Mouse (Mus musculus) lung, embryonic 15.5 days (tissue): ENCODE data around the gene Zfp653. TPM values are rescaled to one million over a fixed set of nuclear protein-coding genes. Genes with fewer than 3 reads are reported as not detected.
A peak's percentile ranks its signal among the peaks of the same experiment; 100 is the strongest.

ENCODE experiments used
- ATAC-seq: fragments of 200-750 bp; cut with Nextera tagmentation; 2 replicates; pipeline ENCODE4 v1.8.0; 2017; ENCODE audit warnings: moderate number of reproducible peaks, borderline replicate concordance; ENCODE audit not compliant: low FRiP score, low TSS enrichment; ENCODE audit errors: extremely low read depth
- H3K27ac ChIP-seq: fragments of 300-500 bp; sonication (generic); 2 replicates; pipeline ENCODE4 v1.5.1; 2015; ENCODE audit warnings: moderate library complexity, mild to moderate bottlenecking, inconsistent platforms
- H3K27me3 ChIP-seq: fragments of 300-500 bp; sonication (generic); 2 replicates; pipeline ENCODE4 v1.6.1; 2015; ENCODE audit warnings: inconsistent platforms
- H3K36me3 ChIP-seq: fragments of 300-500 bp; sonication (generic); 2 replicates; pipeline ENCODE4 v1.6.1; 2015; ENCODE audit warnings: inconsistent platforms
- H3K4me1 ChIP-seq: fragments of 300-500 bp; sonication (generic); 2 replicates; pipeline ENCODE4 v1.6.1; 2015; ENCODE audit warnings: inconsistent platforms
- H3K4me2 ChIP-seq: fragments of 300-500 bp; sonication (generic); 2 replicates; pipeline ENCODE4 v1.6.1; 2015; ENCODE audit warnings: inconsistent platforms, mild to moderate bottlenecking, moderate library complexity
- H3K4me3 ChIP-seq: fragments of 300-500 bp; sonication (generic); 2 replicates; pipeline ENCODE4 v1.5.1; 2015; ENCODE audit warnings: mild to moderate bottlenecking, inconsistent platforms
- H3K9ac ChIP-seq: fragments of 300-500 bp; sonication (generic); 2 replicates; pipeline ENCODE4 v1.6.1; 2015; ENCODE audit warnings: inconsistent platforms
- H3K9me3 ChIP-seq: fragments of 300-500 bp; sonication (generic); 2 replicates; pipeline ENCODE4 v1.6.1; 2016; ENCODE audit warnings: inconsistent platforms
- WGBS: fragments of 180-500 bp; shearing (Covaris S2); methylation state at CpG from one replicate; pipeline ENCODE4 v1.1.7; 2015; 5-methylcytosine and 5-hydroxymethylcytosine counted together
- polyA plus RNA-seq: library from polyadenylated mRNA; unstranded; fragments of >200 nt; fragmentation: Nextera tagmentation; extraction: Ambion mirVana; gene quantifications from 2 replicates; pipeline ENCODE4 v1.2.1, GENCODE M21; 2015

Gene Zfp653
- polyA plus RNA-seq, 1 experiment from 2014 or later = 15.3 TPM

DNA sequence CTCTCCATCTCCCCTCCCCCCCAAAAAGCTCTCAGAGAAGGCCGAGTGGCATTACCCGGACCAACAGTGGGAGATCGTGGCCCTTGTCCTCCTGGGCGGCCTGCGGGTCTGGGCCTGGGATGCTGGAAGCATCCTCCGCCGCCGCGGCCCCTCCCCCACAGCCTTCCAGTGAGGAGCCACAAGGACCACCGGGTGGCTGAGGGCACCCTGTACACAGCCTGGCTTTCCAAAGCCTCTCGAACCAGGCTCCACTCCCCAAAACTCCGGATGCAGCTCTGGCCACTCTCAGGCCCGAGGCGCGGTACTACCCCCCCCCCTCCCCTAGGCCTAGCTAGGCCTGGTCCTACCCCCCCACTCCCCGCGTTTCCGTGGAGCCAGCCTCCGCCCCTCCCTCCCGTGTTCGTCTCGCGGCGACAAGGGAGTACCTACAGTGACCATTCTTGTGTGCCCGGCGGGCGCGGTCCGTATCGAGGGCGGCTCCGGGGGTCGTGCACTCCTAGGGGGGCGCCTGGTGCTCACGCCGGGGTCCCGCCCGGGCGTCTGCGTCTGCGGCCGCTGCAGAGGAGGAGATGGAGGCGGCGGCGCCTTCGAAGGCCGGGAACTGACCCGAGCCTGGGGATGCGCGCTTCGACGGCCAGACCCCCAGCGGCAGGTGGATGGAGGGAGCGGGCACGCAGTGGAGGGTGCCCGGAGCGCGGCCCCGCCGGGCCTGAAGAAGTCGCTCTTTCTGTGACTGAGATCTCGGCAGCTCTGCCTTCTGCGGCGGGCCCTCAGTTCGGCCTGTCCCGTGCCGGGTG is 19.8 kb downstream of the Zfp653 start:
- Histone ChIP-seq H3K9ac (no peak overlapping the region), H3K4me2 (peak overlapping the region; percentile 67), H3K4me3 (peak overlapping the region; percentile 38), H3K9me3 (no peaks in the 10 kb centered on the region), H3K27me3 (peaks cover 80% of the 10 kb centered on the region), H3K27ac (no peak overlapping the region), H3K4me1 (peaks cover 27% of the 10 kb centered on the region), H3K36me3 (no peaks in the 10 kb centered on the region)
- 2% methylated on average over 61 of the region's 67 CpGs for WGBS
- no peak for ATAC-seq

DNA sequence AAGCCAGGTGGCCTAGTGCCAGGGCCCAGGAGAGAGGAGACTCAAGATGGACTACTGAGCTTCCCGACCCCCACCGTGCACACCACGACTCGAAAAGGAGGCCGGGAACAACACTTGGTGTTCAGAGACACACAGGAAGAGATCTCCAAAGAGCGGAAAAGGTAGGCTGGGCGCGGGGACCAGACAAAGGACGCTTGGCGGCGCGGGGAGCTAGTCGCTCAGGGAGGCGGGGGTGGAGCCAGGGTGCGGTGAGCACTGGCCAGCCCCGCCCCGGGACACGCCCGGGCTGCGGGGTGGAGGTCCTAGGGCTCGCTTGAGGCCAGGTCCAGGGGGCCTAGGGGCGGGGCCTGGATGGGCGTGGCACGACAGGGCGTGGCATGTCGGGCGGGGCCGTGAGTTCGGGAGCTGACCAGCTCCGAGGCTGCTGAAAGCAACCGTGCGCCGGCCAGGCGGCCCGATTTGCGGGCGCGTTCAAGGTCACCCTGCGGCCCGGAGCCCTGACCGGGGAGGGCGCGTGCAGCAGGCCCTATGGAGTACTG is 20.8 kb downstream of the Zfp653 start:
- Histone ChIP-seq H3K9ac (no peak overlapping the region), H3K36me3 (no peaks in the 10 kb centered on the region), H3K27me3 (peaks cover 75% of the 10 kb centered on the region), H3K9me3 (no peaks in the 10 kb centered on the region), H3K27ac (no peak overlapping the region), H3K4me2 (peak overlapping the region; percentile 67), H3K4me3 (peak overlapping the region; percentile 38), H3K4me1 (peaks cover 27% of the 10 kb centered on the region)
- no peak for ATAC-seq
- WGBS = under 1% methylated on average over 34 of the region's 43 CpGs

DNA sequence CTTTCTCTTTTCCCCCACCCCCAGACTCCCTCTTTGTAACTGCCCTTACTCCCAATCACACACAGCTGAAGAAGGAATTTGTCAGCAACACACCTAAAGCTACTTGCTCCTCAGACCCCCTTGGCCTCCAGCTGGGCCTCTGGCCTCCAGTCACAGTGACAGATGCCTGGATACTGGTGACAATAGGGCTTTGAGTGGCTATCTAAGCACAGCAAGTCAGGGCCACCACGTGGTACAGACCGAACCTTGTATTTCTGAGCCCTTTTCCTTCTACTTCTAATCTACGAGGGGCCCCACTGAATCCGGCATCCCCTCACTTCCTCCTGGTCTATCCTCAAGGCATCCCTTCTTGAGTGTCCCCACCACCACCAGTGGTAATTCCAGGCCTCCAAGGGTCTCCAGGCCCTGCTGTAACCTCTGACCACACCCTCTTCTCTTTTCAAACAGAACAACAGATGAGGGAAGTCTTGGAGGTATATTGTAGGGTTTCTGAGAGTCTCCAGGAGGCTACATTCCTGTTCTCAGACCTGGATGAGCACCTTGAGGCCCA is 21.4 kb downstream of the Zfp653 start:
- no peak overlapping the region; the same call in 1 of the 2 replicates for H3K4me3 ChIP-seq
- ATAC-seq = no peak
- H3K4me2 ChIP-seq = no peak overlapping the region; the same call in 1 of the 2 replicates
- peaks cover 69% of the 10 kb centered on the region for H3K27me3 ChIP-seq
- H3K4me1 ChIP-seq = peaks cover 25% of the 10 kb centered on the region
- H3K27ac ChIP-seq = no peak overlapping the region
- H3K9ac ChIP-seq = no peak overlapping the region
- 48% methylated on average over 4 of the region's 4 CpGs for WGBS
- H3K9me3 ChIP-seq = no peaks in the 10 kb centered on the region
- no peaks in the 10 kb centered on the region for H3K36me3 ChIP-seq

DNA sequence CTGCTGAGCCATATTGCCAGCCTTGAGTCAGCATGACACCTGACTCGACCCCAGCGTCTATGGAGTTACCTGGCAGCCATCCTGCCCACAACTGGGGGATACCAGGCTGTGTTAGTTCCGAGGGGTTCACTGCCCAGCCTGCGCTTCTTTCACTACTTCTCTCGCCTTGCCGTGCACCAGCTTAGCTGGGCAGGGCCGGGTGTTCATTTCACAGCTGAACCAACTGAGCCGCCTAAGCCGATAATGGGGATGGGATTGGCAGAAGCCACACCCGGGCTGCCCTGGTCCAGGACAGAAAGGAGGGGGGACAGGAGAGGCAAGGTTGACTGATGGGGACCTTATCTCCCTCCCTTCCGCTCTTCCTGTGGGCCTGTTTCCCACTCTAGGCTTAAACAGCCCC is 21.9 kb downstream of the Zfp653 start:
- H3K4me3 ChIP-seq = no peak overlapping the region
- peaks cover 21% of the 10 kb centered on the region for H3K4me1 ChIP-seq
- H3K9me3 ChIP-seq = no peaks in the 10 kb centered on the region
- H3K27ac ChIP-seq = no peak overlapping the region
- no peak overlapping the region for H3K4me2 ChIP-seq
- H3K27me3 ChIP-seq = peaks cover 64% of the 10 kb centered on the region
- no peak overlapping the region for H3K9ac ChIP-seq
- 56% methylated on average over 11 of the region's 11 CpGs for WGBS
- ATAC-seq = no peak
- H3K36me3 ChIP-seq = no peaks in the 10 kb centered on the region

DNA sequence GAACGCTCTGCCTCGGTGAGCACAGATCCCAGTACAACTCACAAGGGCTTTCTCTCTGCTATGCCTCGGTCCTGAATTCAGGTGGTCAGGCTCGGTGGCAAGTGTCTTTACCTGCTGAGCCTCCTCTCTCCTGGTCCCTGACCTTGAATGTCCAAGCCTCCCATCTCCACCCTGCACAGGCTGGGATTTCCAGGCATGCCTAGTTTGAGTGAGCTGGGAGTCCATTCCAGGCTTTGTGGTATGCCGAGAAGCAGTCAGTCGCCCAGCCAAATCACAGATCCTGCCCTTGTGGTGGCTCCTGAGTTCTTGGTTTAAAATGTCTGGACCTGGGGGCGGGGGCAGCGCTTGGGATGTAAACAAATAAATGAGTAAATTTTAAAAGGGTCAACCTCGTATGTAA is 23.8 kb downstream of the Zfp653 start:
- no peaks in the 10 kb centered on the region for H3K36me3 ChIP-seq
- no peak overlapping the region for H3K4me3 ChIP-seq
- no peak overlapping the region for H3K4me2 ChIP-seq
- WGBS = 41% methylated on average over 9 of the region's 9 CpGs
- H3K9me3 ChIP-seq = no peaks in the 10 kb centered on the region
- peaks cover 19% of the 10 kb centered on the region for H3K4me1 ChIP-seq
- no peak for ATAC-seq
- peaks cover 45% of the 10 kb centered on the region for H3K27me3 ChIP-seq
- no peak overlapping the region for H3K9ac ChIP-seq
- H3K27ac ChIP-seq = no peak overlapping the region

DNA sequence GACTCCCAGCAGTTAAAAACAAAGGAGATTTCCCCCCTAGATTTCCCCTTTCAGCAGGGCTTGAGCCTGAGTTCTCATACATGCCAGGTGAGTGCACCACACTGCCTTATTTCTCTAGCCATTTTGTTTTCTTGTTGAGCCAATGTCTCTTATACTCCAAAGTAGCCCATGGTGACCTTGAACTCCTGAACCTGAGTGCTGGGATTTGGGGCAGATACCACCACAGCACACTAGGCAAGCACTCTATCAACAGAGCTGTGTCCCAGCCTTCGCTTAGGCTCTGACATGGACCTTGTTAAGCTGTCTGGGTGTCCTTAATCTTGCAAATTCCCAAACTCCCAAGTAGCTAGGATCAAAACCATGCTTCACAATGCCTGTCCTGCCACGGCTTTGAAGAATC is 29.3 kb downstream of the Zfp653 start:
- no peak overlapping the region for H3K4me2 ChIP-seq
- WGBS = 51% methylated on average over 2 of the region's 2 CpGs
- H3K9ac ChIP-seq = no peak overlapping the region
- no peak overlapping the region for H3K4me3 ChIP-seq
- H3K27me3 ChIP-seq = no peaks in the 10 kb centered on the region
- no peak for ATAC-seq
- H3K36me3 ChIP-seq = no peaks in the 10 kb centered on the region
- H3K27ac ChIP-seq = no peak overlapping the region
- H3K4me1 ChIP-seq = no peaks in the 10 kb centered on the region
- no peaks in the 10 kb centered on the region for H3K9me3 ChIP-seq

DNA sequence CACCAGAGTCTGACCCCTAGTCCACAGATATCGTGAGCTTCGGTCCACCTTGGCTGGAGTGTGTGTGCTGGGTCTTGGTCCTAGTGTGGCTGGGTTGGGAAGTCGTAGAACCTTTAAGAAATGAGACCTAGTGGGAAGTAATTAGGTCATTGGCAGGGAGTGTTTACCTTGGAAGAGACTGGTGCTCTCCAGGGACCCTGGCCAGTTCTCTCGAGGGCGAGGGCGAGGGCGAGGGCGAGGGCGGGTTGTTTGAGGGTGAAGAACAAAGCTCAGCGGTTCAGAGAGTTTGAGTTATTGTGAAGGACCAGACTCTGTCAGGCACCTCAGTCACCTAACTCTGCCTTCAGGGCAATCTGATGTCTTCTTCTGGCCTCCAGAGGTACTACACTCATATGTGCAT is 33.4 kb downstream of the Zfp653 start:
- no peak for ATAC-seq

DNA sequence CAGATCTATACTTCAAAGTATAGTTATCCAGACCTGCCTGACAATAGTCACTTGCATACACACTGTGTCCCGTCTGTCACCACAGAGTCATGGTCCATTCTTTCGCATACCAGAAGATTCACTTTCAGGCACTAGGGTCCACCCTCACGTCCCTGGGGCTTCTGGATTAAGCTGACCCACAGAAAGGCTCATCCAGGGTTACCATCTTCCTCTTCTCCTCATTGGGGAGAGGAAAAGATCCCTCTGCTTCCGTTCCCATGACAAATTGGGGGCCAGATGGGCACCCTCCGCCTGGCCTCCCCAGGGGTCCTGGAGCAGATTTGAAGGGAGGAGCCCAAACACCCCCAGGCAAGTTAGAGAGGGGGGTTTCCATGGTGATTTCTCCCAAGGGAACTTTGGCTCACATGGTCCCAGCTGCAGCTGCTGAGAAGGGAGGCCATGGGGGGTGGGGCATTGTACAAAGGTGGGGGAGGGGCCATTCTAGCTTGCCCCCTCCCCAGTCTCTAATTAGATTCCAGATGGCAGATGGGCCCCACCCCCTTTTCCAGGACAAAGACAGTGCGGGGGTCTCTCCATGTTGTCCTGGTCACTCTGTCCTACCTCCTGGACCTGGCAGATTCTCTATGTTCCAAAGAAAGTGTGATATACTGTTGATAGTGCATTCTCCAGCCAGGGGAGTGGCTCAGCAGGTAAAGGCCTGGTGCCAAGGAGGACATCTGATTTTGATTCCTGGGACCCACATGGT is 35.7 kb downstream of the Zfp653 start:
- H3K36me3 ChIP-seq = no peaks in the 10 kb centered on the region

More for the DNA sequence above, 33.4 kb downstream of the Zfp653 start:
- Histone ChIP-seq H3K4me2 (no peak overlapping the region), H3K4me1 (no peaks in the 10 kb centered on the region), H3K36me3 (no peaks in the 10 kb centered on the region), H3K4me3 (no peak overlapping the region), H3K9me3 (no peaks in the 10 kb centered on the region), H3K9ac (no peak overlapping the region), H3K27ac (no peak overlapping the region), H3K27me3 (no peaks in the 10 kb centered on the region)
- 58% methylated on average over 10 of the region's 10 CpGs for WGBS

DNA sequence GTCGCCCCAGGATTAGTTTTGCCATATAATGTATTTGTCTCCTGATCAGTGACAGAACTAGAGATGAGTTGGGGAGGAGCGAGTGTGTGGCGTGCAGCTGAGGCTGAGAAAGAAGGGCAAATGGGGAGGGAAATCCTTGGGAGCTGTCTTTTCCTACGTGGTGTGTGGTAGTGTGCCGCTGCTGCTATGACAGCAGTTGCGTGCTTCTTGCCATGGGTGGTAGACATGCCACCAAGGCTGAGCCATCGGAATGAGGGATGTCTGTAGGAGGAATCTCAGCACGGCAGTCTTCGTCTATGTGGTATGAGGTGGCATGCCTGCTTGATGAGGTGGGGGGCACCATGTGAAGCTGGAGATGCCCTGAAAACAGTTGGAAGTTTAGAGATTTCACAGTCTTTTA is 40.8 kb downstream of the Zfp653 start:
- H3K9ac ChIP-seq = no peak overlapping the region
- no peak for ATAC-seq
- no peaks in the 10 kb centered on the region for H3K4me1 ChIP-seq
- no peaks in the 10 kb centered on the region for H3K27me3 ChIP-seq
- WGBS = 87% methylated on average over 9 of the region's 9 CpGs
- H3K9me3 ChIP-seq = no peaks in the 10 kb centered on the region
- no peaks in the 10 kb centered on the region for H3K36me3 ChIP-seq
- H3K4me2 ChIP-seq = no peak overlapping the region
- no peak overlapping the region for H3K27ac ChIP-seq
- H3K4me3 ChIP-seq = no peak overlapping the region

More for the DNA sequence above, 35.7 kb downstream of the Zfp653 start:
- WGBS = 57% methylated on average over 6 of the region's 6 CpGs
- H3K4me3 ChIP-seq = no peak overlapping the region
- no peak overlapping the region for H3K9ac ChIP-seq
- H3K9me3 ChIP-seq = no peaks in the 10 kb centered on the region
- no peak overlapping the region for H3K4me2 ChIP-seq
- no peaks in the 10 kb centered on the region for H3K4me1 ChIP-seq
- H3K27ac ChIP-seq = no peak overlapping the region
- ATAC-seq = no peak
- H3K27me3 ChIP-seq = no peaks in the 10 kb centered on the region

DNA sequence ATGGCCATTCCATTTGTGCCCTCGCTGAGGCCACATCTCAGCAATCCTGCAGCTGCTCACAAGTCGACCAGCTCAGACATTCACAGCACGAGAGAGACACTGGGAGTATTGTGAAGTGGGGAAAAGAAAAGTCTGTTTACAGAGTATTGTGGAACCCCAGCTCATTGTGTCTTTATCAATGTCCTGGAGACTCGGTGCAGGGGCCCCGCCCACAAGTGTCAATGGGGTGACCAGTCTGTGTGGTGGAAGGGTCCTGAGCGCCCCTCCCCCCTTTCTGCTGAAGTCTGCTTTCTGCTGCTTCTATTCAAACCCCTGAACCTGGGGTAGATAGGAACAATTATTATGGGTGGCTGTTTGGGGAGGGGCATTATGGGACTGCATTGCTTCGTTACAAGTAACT is 42.7 kb downstream of the Zfp653 start:
- Histone ChIP-seq H3K36me3 (no peaks in the 10 kb centered on the region), H3K4me1 (no peaks in the 10 kb centered on the region), H3K4me2 (no peak overlapping the region), H3K27ac (no peak overlapping the region), H3K27me3 (no peaks in the 10 kb centered on the region), H3K4me3 (no peak overlapping the region), H3K9me3 (no peaks in the 10 kb centered on the region), H3K9ac (no peak overlapping the region)
- no peak for ATAC-seq
- 33% methylated on average over 7 of the region's 7 CpGs for WGBS

DNA sequence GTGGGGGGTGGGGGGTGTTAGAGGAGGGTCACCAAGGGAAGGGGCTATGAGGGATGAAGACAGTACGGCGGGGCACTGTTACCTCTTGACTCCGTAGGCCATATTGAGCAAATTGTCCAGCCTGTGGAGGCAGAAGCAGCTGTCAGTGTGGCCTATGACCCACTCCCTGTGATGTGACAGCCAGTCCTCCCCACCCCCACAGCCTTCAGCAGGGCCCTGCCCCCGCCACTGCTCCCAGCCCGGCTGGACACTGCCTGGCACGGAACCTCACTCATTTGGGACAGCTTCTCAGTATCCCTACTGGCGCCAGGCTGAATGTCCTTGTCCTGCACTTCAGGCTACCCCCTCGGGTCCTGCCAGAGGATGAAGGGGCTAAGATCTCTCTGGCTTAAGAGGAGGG is 46.6 kb downstream of the Zfp653 start:
- H3K4me1 ChIP-seq = no peaks in the 10 kb centered on the region
- H3K4me2 ChIP-seq = no peak overlapping the region
- no peak overlapping the region for H3K9ac ChIP-seq
- H3K27me3 ChIP-seq = no peaks in the 10 kb centered on the region; the same call in 1 of the 2 replicates
- WGBS = 36% methylated on average over 7 of the region's 8 CpGs
- no peaks in the 10 kb centered on the region for H3K36me3 ChIP-seq
- no peak overlapping the region for H3K4me3 ChIP-seq
- 0 out of 2 replicates have a peak, but pooled peaks have one; percentile 55 for ATAC-seq
- H3K9me3 ChIP-seq = no peaks in the 10 kb centered on the region
- no peak overlapping the region for H3K27ac ChIP-seq
